Mouse (Mus musculus): Measurements from ENCODE around the gene Ptgr1.

GRCm38 (mm10) chr4:58926120-58926519 lies 60.8 kb downstream of the Ptgr1 start:
- TF ChIP-seq CTCF (IDR thresholded peaks at IDR 0.05; ENCODE audit: control insufficient read depth, insufficient read depth, low read length) (no peak), POLR2A (IDR thresholded peaks at IDR 0.05; ENCODE audit: borderline replicate concordance, control insufficient read depth, low read depth, low read length) (no peak)
